Mouse (Mus musculus) cerebellum, adult 8-10 months (tissue): ENCODE data around the gene Tmem108.

ENCODE experiments used
- DNase-seq: peaks from one replicate; pipeline ENCODE4 v3.0.0; 2022

The Tmem108 gene

GRCm38 (mm10) chr9:103540518-103540917 lies 221.1 kb downstream of the Tmem108 start:
- DNase-seq: no peak

DNA sequence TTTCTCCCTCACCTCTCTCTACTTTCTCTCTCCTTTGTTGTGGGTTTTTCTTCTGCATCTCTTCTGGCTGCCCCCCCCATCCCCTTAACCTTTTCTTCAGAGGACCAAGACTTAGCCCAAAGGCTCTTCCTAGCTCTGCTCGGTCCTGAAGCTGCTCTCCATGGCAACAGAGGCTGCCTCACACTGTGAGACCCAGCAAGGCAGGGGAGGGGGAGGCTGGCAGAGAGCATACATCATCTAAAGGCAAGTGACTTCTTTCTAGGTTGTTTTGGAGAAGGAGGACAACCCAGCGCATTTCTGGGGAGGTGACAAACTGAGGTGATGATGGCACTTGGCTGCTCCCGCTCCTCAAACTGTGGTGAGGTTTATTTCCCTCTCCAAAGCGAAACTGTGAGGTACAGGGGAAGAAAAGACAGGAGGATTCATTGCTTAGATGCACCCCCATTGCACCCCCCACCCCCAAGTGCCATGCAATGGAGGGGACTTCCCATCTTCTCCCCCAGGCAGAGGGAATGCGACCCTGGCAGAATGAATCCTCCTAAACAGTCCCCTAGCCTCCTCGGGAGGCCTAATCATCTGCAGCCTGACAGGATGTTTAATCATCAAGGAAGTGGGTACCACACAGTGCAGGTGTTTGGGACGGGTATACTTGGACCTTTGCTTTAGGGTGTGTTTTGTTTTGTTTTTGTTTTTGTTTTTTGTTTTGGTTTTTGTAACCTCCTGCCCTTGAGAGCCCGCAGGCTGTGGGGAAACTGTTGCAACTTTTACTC lies 223.4 kb downstream of the Tmem108 start:
- DNase-seq: no peak

DNA sequence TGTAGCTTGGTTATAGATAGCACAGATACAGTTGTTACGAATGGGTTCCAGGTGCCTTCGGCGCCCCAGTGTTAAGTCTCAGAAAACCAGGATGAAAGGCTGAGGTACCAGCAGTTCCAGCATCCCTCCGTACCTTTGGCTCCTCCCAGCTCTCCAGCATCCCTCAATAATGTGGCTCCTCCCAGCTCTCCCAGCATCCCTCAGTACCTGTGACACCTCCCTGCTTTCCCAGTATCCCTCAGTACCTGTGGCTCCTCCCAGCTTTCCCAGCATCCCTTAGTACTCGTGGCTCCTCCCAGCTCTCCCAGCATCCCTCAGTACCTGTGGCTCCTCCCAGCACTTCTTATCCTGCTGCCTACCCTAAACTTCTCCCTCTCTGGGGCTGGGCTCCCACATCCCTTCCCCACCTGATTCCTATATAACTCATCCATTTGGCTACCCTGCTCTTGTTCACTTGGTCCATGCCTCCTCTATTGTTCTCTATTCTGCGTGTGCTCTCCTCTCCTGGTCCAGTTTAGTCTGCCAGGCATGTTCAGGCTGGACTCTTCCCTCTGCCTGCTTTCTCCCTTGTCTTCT lies 225.5 kb downstream of the Tmem108 start:
- no peak for DNase-seq

DNA sequence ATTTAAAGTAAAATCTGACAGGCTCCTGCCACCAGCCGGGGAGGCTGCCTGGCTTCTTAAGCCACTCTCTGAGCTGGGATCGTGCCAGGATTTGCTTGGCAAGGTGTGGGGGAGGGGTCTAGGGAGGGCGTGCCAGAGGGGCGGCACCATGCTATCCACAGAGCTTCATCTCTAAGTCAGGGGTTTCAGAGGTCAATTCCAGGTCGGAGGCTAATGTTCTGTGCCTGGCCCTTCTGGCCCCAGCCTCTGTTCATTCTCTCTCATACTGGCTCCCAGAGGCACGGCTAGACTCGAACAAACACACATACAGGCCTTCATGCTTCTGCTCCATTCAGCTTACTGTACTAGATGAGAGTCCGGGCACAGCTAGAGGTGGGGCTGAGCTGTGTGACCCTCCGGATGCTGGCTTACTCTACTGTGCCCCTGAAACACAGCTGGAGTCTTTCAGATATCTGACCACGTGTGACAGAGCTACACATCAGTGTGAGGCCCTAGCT lies 236.5 kb downstream of the Tmem108 start:
- DNase-seq: no peak

GRCm38 (mm10) chr9:103524600-103524999 lies 237.0 kb downstream of the Tmem108 start:
- no peak for DNase-seq

DNA sequence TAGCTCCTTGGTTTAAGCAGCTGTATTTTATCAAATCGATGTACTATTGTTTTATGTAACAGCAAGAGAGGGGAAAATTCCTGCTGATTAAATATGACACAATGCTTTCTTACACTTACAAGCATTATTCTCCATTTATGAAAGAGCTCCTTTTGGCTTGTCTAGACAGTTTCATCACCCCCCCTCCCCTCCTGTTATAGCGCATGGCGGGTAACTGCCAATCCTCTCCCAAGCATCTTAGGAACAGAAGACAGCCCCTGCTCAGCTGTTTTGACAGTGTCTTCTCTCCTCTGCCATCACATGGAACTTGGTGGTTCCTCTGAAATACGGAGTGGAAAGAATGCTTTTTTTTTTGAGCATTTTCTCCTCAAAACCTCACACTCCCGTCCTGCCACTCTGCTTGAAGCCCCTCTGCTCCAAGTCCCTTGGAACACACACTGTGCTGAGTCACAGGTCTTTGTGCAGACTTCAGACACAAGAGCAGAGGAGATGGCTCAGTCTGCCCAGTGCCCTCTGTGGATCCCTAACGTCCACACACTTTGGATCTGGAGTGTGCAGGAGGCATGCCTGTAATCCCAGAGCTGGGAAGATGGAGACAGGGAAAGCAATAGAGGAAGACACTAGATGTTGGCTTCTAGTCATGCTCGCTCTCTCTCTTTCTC lies 237.8 kb downstream of the Tmem108 start:
- no peak for DNase-seq

GRCm38 (mm10) chr9:103523008-103523407 lies 238.6 kb downstream of the Tmem108 start:
- DNase-seq: no peak

GRCm38 (mm10) chr9:103513884-103514283 lies 247.8 kb downstream of the Tmem108 start:
- no peak for DNase-seq

- DNase-seq: no peak
Measured at GRCm38 (mm10) chr9:103512257-103512656, 249.4 kb downstream of the Tmem108 start.

DNA sequence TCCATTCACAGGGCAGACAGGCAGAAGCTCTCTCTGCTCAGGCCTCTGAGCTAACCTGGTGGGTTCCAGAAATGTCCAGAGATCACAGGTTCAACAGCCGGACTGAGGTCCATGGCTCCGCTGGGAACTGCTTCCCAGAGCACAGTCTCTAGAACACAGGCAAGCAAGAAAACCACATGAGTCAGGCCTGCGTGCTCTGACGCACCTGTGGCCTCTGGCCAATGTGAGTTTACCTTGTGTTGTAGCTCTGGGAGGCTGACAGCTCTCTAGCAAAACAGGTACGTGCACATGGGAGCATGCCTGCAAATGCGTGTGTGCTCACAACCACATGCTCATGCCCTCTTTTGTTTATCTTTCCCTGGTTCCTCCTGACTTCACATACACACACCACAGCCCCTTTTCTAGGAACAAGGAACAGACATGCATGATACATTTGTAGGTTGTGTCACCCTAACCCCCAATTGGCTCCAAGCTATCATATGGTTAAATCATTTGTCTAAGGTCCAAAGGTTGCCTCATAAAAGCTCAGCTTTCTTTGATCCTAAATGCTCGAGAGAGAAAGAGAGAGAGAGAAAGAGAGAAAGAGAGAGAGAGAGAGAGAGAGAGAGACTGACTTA lies 254.6 kb downstream of the Tmem108 start:
- no peak for DNase-seq

DNA sequence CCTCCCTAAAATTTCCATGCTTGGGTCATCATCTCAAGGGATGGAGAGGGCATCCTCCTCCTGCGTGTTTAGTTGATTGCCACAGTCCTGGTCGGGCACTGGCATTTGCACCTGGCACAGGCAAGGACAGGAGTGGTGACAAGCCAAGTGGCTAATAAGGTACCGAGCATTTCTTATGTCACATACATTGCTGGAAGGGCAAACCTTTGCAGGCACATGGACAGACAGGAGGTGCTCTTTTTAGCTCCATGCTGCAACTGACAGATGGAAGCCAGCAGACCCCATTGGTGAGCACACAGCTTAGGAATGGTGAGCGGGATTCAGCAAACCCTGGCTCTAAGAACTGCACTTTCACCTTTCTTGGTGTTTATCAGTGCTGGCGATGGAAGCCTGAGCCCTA lies 256.6 kb downstream of the Tmem108 start:
- DNase-seq: peak; percentile 60

- no peak for DNase-seq
Measured at GRCm38 (mm10) chr9:103504646-103505045, 257.0 kb downstream of the Tmem108 start.

DNA sequence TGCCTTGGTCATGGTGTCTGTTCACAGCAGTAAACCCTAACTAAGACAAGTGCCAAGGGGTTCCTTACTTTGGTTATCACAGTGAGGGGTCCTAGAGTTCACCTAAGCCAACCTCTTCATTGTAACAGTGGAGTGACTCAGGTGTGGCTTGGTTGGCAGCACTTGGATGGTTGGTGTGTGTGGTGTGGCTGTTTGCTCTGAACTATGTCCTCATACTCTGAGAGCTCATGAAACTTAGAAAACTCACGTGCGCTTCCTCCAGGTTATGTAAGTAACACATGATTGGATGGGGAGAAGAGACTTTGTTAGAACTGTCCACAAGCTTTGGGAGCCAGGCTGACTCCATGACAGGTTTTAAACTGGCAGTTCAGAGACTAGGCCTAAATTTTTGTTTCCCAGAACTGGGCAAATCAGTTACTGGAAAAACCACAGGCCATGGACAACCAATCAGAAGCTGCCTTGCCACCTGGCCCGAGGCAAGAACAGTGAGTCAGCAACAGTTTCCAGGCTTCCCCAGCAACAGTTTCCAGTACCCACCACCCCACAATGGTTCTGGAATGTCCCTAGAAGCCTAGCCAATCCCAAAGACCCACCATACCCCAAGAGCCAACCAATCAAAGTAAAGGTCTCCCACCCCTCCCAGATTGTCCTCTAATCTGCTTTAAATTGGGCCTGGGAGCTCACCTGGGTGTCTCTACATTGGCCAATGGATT lies 257.9 kb downstream of the Tmem108 start:
- DNase-seq: no peak

DNA sequence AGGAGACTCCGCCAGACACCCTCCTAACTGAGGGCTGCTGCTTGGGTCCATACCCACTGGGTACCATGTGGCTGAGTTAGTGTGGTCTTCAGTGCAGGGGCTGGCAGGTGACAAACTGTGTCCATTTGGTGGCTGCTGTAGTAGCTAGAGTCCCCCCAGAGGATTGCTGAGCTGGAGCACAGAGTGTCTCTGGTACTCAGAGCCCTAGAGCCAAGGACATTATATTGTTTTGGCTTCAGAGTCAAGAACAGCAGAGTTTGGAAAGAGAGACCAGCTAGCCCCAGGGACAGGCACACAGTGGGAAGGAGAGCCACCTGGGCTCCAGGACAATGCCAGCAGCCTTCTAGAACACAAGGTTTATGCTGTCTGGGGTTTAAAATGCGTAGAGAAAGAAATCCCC lies 259.0 kb downstream of the Tmem108 start:
- peak; percentile 45 for DNase-seq

DNA sequence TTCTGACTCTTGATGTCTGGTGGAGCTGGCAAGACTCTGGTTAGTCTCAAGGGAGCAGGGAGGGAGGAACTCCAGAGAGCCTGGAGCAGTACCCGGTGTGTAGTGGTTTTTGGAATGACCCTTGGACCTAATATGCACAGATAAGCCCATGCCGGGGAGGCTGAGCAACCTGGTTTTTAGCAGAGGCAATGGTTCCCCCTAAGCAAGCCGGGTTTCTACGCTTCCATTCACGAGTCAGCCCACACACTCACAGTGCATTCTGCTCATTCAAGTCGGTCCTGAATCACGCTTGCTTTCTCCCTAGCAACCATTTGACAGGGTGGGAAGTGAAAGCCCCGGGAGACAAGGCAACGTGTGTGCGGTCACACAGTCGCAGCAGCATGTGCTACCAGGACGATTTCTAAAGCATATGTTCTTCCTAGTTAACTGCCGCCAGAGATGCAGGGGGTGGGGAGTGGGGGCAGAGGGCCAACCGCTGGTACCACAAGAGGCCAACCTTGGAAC lies 259.7 kb downstream of the Tmem108 start:
- peak; percentile 48 for DNase-seq

GRCm38 (mm10) chr9:103499366-103499765 lies 262.3 kb downstream of the Tmem108 start:
- DNase-seq: peak; percentile 39

- peak; percentile 69 for DNase-seq
Measured at GRCm38 (mm10) chr9:103498699-103499098, 262.9 kb downstream of the Tmem108 start.

DNA sequence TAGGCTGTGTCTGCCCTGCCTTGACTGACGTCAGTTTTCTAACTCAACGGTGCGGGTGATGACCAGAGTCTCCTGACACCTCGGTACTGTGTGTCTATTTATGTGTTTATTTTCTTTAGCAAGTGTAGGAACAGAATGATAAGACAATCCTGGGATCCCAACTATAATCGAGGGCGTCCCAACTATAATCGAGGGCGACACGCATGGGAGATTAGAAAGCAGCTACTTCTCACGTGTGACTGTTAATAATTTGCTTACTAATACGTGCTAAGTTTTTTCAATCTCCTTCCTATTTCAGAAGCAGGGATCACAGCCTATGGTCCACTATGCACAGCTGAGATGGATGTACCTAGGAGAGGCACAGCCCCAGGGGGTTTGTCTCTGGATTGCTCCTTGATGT lies 266.2 kb downstream of the Tmem108 start:
- DNase-seq: no peak

DNA sequence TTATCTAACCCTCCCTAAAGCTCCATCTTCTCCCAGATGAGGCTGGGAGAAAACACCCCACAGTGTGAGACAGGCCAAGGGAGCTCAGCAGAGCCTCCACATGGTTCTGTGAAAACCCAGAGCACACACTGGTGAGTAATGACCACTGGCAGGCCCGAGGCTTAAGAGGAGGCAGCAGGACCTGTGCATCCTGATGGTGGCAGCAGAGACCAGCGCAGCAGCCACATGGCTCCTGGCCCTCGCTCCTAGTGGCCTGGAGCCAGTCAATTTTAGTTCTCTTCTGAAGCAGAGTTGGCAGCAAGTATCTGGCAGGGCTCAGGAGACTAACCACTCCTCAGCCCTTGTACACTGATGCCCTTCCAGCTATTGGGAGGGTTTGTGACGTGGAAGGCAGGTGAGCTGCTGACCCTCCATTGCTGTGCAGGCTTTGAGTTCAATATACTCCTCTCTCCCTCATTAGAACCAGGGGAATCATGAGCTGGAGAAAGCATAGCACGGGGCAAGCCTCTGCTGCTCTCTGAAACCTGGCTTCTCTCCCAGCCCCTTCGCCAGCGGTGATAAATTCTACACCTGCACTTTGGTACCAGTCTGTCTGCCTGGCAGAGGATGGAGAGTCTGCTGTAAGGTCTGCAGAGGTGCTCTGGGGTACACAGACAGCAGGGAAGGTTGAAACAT lies 267.2 kb downstream of the Tmem108 start:
- peak; percentile 92 for DNase-seq

DNA sequence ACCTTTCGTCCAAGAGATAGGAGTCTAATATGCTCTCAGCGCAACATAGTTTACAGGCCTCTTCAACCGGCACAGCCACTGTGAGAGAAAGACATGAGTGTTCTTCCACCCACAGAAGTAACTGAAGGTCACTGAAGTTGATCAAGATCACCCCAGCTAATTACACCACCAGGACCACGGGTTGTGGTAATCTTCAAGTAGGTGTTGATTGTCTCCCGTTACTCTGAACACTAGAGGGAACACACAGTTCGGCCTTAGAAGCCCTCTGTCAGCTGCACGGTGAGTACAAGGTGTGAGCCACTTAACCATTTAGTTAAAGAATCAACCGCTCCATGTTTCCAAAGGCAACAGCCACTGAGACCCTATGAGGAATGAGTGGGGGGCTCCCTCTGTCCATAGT lies 269.7 kb downstream of the Tmem108 start:
- DNase-seq: no peak

DNA sequence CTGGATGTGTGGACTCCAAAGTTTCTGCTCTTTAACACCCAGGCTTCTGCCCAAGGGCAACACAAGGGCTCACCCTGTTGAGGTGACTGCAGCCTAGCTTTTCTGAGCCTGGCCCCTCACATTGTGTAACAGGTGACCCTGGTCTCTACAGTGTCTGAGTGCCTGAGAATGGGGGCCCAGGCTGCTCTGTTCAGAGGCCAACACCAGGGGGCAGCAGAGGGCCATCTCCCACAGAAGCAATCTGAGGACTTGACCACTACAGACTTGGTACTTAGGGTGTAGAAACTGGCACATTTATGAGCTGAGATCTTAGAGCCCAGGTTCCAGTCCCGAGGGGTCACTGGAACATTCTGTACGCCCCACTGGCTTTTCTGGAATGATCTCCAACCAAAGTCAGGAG lies 271.2 kb downstream of the Tmem108 start:
- peak; percentile 88 for DNase-seq

- no peak for DNase-seq
Measured at GRCm38 (mm10) chr9:103489883-103490282, 271.8 kb downstream of the Tmem108 start.
